Mouse (Mus musculus) stomach, embryonic 14.5 days (tissue): ENCODE measurements around the gene Scaf8. TPM values are rescaled to one million over a fixed set of nuclear protein-coding genes. Genes with fewer than 3 reads are reported as not detected.

Experiments
- ATAC-seq: fragments of 200-750 bp; cut with Nextera tagmentation; 2 replicates; pipeline ENCODE4 v1.8.0; 2017; ENCODE audit warnings: low read depth, moderate TSS enrichment; ENCODE audit not compliant: insufficient number of reproducible peaks, insufficient read depth, low FRiP score
- H3K27ac ChIP-seq: fragments of 300-500 bp; sonication (generic); 2 replicates; pipeline ENCODE4 v1.5.1; 2014; ENCODE audit warnings: mild to moderate bottlenecking, low read length, moderate library complexity, mixed read lengths
- H3K27me3 ChIP-seq: fragments of 300-500 bp; sonication (generic); 2 replicates; pipeline ENCODE4 v1.6.1; 2014; ENCODE audit warnings: low read length, control low read depth, mixed read lengths; ENCODE audit not compliant: control insufficient read depth, insufficient read depth
- H3K36me3 ChIP-seq: fragments of 300-500 bp; sonication (generic); 2 replicates; pipeline ENCODE4 v1.6.1; 2014; ENCODE audit warnings: mild to moderate bottlenecking, control low read depth, low read length, moderate library complexity, mixed read lengths; ENCODE audit not compliant: control insufficient read depth, insufficient read depth
- H3K4me1 ChIP-seq: fragments of 300-500 bp; sonication (generic); 2 replicates; pipeline ENCODE4 v1.6.1; 2014; ENCODE audit warnings: low read length, control low read depth, mixed read lengths; ENCODE audit not compliant: control insufficient read depth, insufficient read depth
- H3K4me2 ChIP-seq: fragments of 300-500 bp; sonication (generic); replicated peaks from 2 replicates; pipeline ENCODE4 v1.6.1; 2014; ENCODE audit warnings: low read depth, low read length, control low read depth
- H3K4me3 ChIP-seq: fragments of 300-500 bp; sonication (generic); 2 replicates; pipeline ENCODE4 v1.5.1; 2014; ENCODE audit warnings: low read depth, low read length, control low read depth
- H3K9ac ChIP-seq: fragments of 300-500 bp; sonication (generic); replicated peaks from 2 replicates; pipeline ENCODE4 v1.6.1; 2014; ENCODE audit warnings: low read depth, mild to moderate bottlenecking, control low read depth, low read length, moderate library complexity, mixed read lengths
- H3K9me3 ChIP-seq: fragments of 300-500 bp; sonication (generic); 2 replicates; pipeline ENCODE4 v1.6.1; 2016; ENCODE audit warnings: low read depth, low read length, control low read depth; ENCODE audit not compliant: control insufficient read depth
- WGBS: fragments of 180-500 bp; shearing (Covaris S2); extraction: QIAGEN DNeasy Blood & Tissue Kit; methylation state at CpG from one replicate; pipeline ENCODE4 v1.1.7; 2014; 5-methylcytosine and 5-hydroxymethylcytosine counted together
- polyA plus RNA-seq: library from polyadenylated mRNA; unstranded; fragments of >200 nt; fragmentation: Nextera tagmentation; extraction: Ambion mirVana; gene quantifications from 2 replicates; pipeline ENCODE4 v1.2.1, GENCODE M21; 2014

Scaf8 gene
- polyA plus RNA-seq, 1 experiment from 2014 or later, result 26.6 TPM

DNA sequence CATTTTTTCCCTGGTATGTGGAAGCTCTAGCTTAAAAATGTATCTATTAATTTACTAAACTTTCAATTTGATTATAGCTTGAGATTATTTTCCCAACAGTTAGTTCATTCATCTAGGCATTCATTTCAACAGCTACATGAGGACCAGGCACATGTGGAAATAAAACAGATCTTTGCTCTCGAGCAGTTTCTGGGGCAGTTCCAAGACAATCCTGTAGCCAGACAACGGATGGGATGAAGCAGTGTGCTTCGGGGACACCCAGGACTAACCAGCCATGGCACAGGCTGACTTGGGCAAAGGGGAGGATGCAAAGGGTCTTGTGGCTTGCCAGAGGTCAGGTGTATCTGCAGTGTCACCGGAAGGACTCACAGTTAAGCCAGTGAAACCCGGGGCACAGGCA is 117.9 kb downstream of the Scaf8 start:
- Histone ChIP-seq H3K27ac (no peak overlapping the region), H3K36me3 (peaks cover 3% of the 10 kb centered on the region; the same call in 1 of the 2 replicates), H3K4me1 (no peaks in the 10 kb centered on the region), H3K9me3 (no peaks in the 10 kb centered on the region), H3K4me2 (no peak overlapping the region), H3K27me3 (no peaks in the 10 kb centered on the region), H3K4me3 (no peak overlapping the region), H3K9ac (no peak overlapping the region)
- ATAC-seq, result no peak
- 80% methylated on average over 5 of the region's 5 CpGs for WGBS

DNA sequence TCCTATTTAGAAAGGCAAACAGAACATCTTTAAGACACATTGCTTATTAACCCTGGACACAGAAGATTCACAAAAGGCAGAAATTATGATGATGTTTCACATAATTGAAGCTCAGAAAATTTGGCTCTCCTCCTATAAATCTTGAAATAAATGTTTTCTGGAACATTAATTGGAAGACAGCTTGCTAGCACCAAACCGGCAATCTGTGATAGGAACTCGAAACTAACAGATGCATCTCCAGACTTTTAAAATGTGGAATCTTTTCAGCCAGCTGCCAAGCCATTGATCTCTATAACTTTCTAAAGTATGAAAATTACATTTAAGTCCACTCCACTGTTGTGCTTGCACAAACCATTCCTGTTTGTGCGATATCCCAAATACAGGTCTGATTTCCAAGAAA is 128.9 kb downstream of the Scaf8 start:
- Histone ChIP-seq H3K9me3 (no peaks in the 10 kb centered on the region), H3K9ac (no peak overlapping the region), H3K27ac (no peak overlapping the region), H3K27me3 (no peaks in the 10 kb centered on the region), H3K36me3 (0 out of 2 replicates have a peak, but pooled peaks cover 3% of the 10 kb centered on the region), H3K4me2 (no peak overlapping the region), H3K4me3 (no peak overlapping the region), H3K4me1 (peaks cover 10% of the 10 kb centered on the region)
- no peak for ATAC-seq
- WGBS, result 84% methylated on average over 3 of the region's 3 CpGs

DNA sequence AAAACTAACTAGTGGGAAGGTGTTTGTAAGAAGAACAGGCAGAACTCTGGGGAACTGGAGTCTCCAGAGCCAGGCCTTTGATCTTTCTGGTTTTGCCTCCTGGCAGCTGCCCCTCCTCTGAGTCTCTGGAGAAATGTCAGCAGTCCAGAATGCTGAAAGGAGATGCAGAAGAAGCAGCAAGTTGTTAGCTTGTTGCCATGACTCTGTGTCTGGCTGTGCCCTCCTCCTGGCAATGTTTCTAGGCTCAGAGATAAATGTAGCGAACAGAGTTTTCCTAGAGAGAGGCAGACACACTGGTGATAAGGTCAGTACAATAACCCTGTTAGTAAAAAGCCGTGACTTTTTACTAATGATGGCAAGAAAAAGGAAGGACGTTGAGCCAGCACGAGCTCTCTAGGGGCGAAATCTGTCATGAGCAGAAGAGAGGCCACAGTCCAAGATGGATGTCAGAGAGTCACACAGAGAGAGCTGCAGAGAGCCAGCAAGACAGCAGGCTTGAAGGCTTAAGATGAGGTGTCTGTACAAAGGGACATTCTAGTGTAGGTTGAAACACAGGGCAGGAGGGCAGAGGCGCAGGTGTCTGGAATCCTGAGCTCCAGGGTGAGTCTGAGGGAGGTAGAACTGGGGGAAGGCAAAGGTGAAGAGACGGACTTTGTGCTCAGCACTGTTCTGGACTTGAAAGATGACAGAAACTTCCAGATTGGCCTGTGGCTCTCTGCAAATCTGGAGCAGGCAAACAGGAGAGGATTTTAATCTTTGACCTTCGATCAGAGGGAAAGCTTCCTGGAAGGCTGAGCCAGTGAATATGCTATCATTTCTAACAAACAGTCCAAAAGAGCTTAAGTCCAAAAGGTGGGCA is 130.3 kb downstream of the Scaf8 start:
- Histone ChIP-seq H3K4me3 (no peak overlapping the region), H3K36me3 (0 out of 2 replicates have a peak, but pooled peaks cover 3% of the 10 kb centered on the region), H3K9me3 (no peaks in the 10 kb centered on the region), H3K27ac (no peak overlapping the region), H3K27me3 (no peaks in the 10 kb centered on the region), H3K9ac (no peak overlapping the region), H3K4me2 (no peak overlapping the region), H3K4me1 (peaks cover 10% of the 10 kb centered on the region)
- ATAC-seq, result no peak
- 76% methylated on average over 8 of the region's 8 CpGs for WGBS

DNA sequence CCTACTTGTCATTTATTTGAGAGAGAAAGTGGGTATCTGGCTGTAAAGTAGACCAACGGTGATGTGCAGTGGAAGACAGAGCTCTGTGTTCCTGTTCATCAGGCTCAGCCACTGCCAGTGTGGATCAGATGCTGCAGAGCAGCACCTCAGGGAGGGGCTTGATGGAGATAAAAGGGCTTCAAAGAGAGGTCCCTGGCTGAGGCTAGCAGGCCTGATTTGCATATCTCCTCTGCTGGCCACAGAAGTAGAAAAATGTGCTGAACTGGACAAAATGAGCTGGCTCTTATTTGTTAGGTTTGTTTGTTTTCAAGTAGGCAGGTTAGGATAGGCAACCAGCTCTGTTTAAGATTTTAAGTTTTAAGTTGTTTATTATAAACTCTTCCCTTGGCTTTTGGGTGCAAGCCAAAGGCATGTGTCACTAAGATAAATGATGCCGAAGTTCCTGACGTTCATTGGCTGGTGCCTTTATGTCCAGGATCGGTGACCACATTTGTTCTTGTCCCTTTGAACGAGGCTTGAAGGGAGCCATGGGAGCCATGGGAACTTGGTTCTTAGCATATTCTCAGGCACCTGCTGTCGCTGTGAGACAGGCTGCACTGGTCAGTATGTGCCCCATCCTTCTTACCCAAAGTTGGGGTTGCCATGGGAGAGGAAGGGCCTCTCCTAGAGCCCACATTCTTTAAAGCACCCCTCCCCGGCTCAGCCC is 132.0 kb downstream of the Scaf8 start:
- Histone ChIP-seq H3K27me3 (no peaks in the 10 kb centered on the region), H3K9me3 (no peaks in the 10 kb centered on the region), H3K36me3 (no peaks in the 10 kb centered on the region; the same call in 1 of the 2 replicates), H3K4me2 (no peak overlapping the region), H3K27ac (no peak overlapping the region), H3K4me3 (no peak overlapping the region), H3K9ac (no peak overlapping the region), H3K4me1 (peaks cover 10% of the 10 kb centered on the region)
- ATAC-seq, result peak; percentile 35; the same call in 1 of the 2 replicates
- WGBS, result 23% methylated on average over 7 of the region's 7 CpGs

Other genes starting within 250 kb of the Scaf8 start
- gene Tiam2, start 211.6 kb downstream of the Scaf8 start, polyA plus RNA-seq, result 6.5 and 6.6 TPM in 2 replicates